Mouse (Mus musculus) neural tube, embryonic 10.5 days (tissue): ENCODE measurements at regions not wholly inside any gene's neighbourhood (a gene's known extent, or its start where the extent isn't known, plus 50 kb on each side); places are given as distances from the start of the nearest gene placed in this dataset.

Source experiments
- DNase-seq: peaks from one replicate; pipeline ENCODE4 v3.0.0-alpha.2; 2017; ENCODE audit warnings: low spot score; ENCODE audit errors: extremely low spot score

- no peak for DNase-seq
These were observed 57.3 kb upstream of the Kcng1 start for GRCm38 (mm10) chr2:168338819-168339218.

DNA sequence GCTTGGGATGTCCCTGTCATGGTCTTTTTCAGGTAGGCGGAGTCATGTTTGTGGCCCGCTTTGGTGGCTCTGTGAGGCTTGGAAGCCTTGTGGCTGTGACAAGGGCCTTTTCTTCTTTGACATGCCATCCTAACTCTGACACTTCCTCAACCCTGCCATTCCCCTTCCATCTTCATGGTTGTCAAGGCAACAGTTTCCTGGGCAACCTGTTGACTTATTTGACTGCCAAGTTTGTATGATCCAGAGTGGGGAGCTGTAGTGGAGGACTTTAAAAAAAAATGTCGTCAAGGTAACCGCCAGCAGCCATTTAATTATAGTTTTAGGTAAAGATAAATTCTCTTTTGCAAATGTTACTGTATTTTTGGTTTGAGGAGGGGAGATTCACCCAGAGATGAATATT, 56.8 kb upstream of the Kcng1 start:
- DNase-seq, result peak; percentile 36

DNA sequence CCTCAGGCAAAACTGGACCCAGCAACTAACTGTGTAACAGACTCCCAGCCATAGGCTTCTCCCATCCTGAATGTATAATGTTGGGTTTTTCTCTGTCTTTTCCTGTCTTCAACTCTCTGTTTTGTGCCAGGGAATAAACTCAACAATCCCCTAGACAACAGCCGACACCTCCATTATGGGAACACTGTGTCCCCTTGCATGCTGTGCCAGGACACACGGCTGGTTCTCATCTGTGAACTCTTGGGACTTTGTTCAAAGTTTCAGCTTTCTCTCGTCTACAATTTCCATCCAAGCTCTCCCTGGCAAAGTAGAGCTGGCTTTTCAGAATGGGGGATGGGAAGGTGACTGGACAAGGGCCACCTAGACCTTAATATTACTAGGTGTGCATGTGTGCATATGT, 56.1 kb upstream of the Kcng1 start:
- DNase-seq, result no peak

GRCm38 (mm10) chr2:168335739-168336385, 54.3 kb upstream of the Kcng1 start:
- no peak for DNase-seq

GRCm38 (mm10) chr2:168334241-168334588, 52.7 kb upstream of the Kcng1 start:
- no peak for DNase-seq

GRCm38 (mm10) chr2:168333552-168334240, 52.2 kb upstream of the Kcng1 start:
- no peak for DNase-seq

DNA sequence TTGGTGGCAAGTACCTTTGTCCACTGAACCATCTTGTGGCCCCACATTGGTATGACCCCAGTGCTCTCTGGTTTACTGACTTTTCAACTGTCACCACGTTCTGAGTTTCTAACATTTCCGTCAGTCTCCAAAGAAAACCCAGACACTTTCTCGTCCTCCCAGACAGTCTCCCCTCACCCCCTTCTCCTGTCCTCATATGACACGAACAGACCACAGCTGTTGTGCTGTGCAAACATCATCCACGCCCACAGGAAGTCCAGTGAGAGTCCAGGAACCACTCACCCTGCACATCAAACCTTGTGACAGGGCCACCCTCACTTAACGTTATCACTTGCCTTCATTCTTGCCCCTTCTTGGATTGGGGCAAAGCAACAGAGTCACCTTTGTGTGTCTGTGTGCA, 51.4 kb upstream of the Kcng1 start:
- DNase-seq, result no peak
